Mouse (Mus musculus) small intestine, adult 2 months (tissue): ENCODE data around the gene Fam131c. TPM values are rescaled to one million over a fixed set of nuclear protein-coding genes. Genes with fewer than 3 reads are reported as not detected.

Experiments
- H3K27ac ChIP-seq: fragments of 200-500 bp; 2 replicates; pipeline ENCODE4 v1.5.1; 2012; ENCODE audit warnings: low read depth, low read length, control low read depth, inconsistent platforms; ENCODE audit not compliant: insufficient read depth
- H3K27me3 ChIP-seq: fragments of 200-500 bp; 2 replicates; pipeline ENCODE4 v1.6.1; 2012; ENCODE audit warnings: mild to moderate bottlenecking, moderate library complexity, low read length, inconsistent platforms; ENCODE audit not compliant: control insufficient read depth, insufficient read depth
- H3K36me3 ChIP-seq: fragments of 200-500 bp; 2 replicates; pipeline ENCODE4 v1.6.1; 2012; ENCODE audit warnings: mild to moderate bottlenecking, low read length, control low read depth, inconsistent platforms; ENCODE audit not compliant: control insufficient read depth, insufficient read depth
- H3K4me1 ChIP-seq: fragments of 200-500 bp; 2 replicates; pipeline ENCODE4 v1.6.1; 2012; ENCODE audit warnings: low read length, inconsistent platforms, mixed read lengths; ENCODE audit not compliant: control insufficient read depth, insufficient read depth, insufficient read length
- H3K4me3 ChIP-seq: fragments of 200-500 bp; 2 replicates; pipeline ENCODE4 v1.5.1; 2012; ENCODE audit warnings: low read depth, mild to moderate bottlenecking, control low read depth, inconsistent platforms, low read length, moderate library complexity
- CTCF ChIP-seq: fragments of 200-500 bp; IDR thresholded peaks from 2 replicates; pipeline ENCODE4 v1.5.1; 2012; ENCODE audit warnings: low read depth, mild to moderate bottlenecking, control low read depth, inconsistent platforms, low read length, moderate library complexity, mixed read lengths; ENCODE audit not compliant: insufficient replicate concordance, insufficient read length; ENCODE audit errors: extremely low read depth
- POLR2A ChIP-seq: fragments of 200-500 bp; IDR thresholded peaks from 2 replicates; pipeline ENCODE4 v1.6.1; 2012; ENCODE audit warnings: low read depth, mild to moderate bottlenecking, control low read depth, inconsistent platforms, low read length, moderate library complexity
- WGBS: fragments of 180-500 bp; shearing (Covaris S2); methylation state at CpG from one replicate; pipeline ENCODE4 v1.1.7; 2018; 5-methylcytosine and 5-hydroxymethylcytosine counted together
- polyA plus RNA-seq: library from polyadenylated mRNA; depleted of rRNA; stranded (reverse); fragments of >200 nt; gene quantifications from 2 replicates; pipeline ENCODE4 v1.2.3, GENCODE M21; 2012

Gene Fam131c
- polyA plus RNA-seq, 1 experiment = 1.8 TPM

DNA sequence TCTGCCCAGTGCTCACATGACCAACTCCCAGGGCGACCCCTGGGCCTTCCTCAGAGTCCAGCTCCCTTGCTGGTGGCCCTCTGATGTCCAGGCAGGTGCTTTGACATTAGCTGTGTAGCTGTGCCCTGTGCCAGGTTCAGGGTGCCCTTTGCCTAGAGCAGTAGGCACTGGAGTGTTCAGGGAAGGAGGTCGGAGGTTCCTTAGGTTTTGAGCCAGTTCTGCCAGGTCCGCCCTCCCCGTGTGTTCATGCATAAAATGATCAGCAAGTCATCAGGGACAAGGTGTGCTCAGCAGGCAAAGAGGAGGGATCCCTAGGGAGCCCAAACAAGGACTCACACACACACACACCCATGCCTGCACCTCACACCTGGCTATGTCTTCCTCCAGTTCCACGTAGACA is 15.0 kb upstream of the Fam131c start:
- 76% methylated on average over 5 of the region's 5 CpGs for WGBS

GRCm38 (mm10) chr4:141353868-141354267 is 14.2 kb upstream of the Fam131c start:
- no peaks in the 10 kb centered on the region for H3K36me3 ChIP-seq
- no peak overlapping the region for H3K27ac ChIP-seq
- H3K27me3 ChIP-seq = no peaks in the 10 kb centered on the region
- 35% methylated on average over 8 of the region's 8 CpGs for WGBS
- TF ChIP-seq POLR2A = no peak
- no peak for TF ChIP-seq CTCF
- H3K4me3 ChIP-seq = no peak overlapping the region
- H3K4me1 ChIP-seq = 0 out of 2 replicates have a peak, but pooled peaks cover 7% of the 10 kb centered on the region

More for the DNA sequence above, 15.0 kb upstream of the Fam131c start:
- TF ChIP-seq CTCF (no peak), POLR2A (no peak)
- Histone ChIP-seq H3K27ac (no peak overlapping the region), H3K4me3 (no peak overlapping the region), H3K36me3 (no peaks in the 10 kb centered on the region), H3K4me1 (0 out of 2 replicates have a peak, but pooled peaks cover 7% of the 10 kb centered on the region), H3K27me3 (no peaks in the 10 kb centered on the region)

GRCm38 (mm10) chr4:141357811-141358210 is 10.2 kb upstream of the Fam131c start:
- no peak for TF ChIP-seq CTCF
- no peak for TF ChIP-seq POLR2A
- no peak overlapping the region for H3K27ac ChIP-seq
- no peak overlapping the region for H3K4me3 ChIP-seq
- H3K4me1 ChIP-seq = peaks cover 10% of the 10 kb centered on the region
- H3K27me3 ChIP-seq = no peaks in the 10 kb centered on the region
- H3K36me3 ChIP-seq = no peaks in the 10 kb centered on the region

GRCm38 (mm10) chr4:141359222-141359621 is 8.8 kb upstream of the Fam131c start:
- Histone ChIP-seq H3K4me3 (no peak overlapping the region), H3K36me3 (no peaks in the 10 kb centered on the region), H3K27ac (no peak overlapping the region), H3K27me3 (no peaks in the 10 kb centered on the region), H3K4me1 (peaks cover 4% of the 10 kb centered on the region)
- WGBS = 92% methylated on average over 6 of the region's 6 CpGs
- TF ChIP-seq CTCF (no peak), POLR2A (no peak)

- Histone ChIP-seq H3K27me3 (no peaks in the 10 kb centered on the region), H3K4me3 (no peak overlapping the region), H3K27ac (no peak overlapping the region), H3K4me1 (peaks cover 4% of the 10 kb centered on the region), H3K36me3 (no peaks in the 10 kb centered on the region)
- WGBS = 48% methylated on average over 7 of the region's 7 CpGs
- TF ChIP-seq POLR2A = no peak
- peak; percentile 74; the same call in 1 of the 2 replicates for TF ChIP-seq CTCF
These were observed 7.2 kb upstream of the Fam131c start for GRCm38 (mm10) chr4:141360846-141361245.

GRCm38 (mm10) chr4:141362937-141363548 is 5.0 kb upstream of the Fam131c start:
- WGBS = 28% methylated on average over 11 of the region's 11 CpGs
- Histone ChIP-seq H3K27me3 (peaks cover 2% of the 10 kb centered on the region; the same call in 1 of the 2 replicates), H3K4me1 (peaks cover 4% of the 10 kb centered on the region), H3K27ac (no peak overlapping the region), H3K4me3 (no peak overlapping the region), H3K36me3 (no peaks in the 10 kb centered on the region)
- no peak for TF ChIP-seq POLR2A
- peak; percentile 74; the same call in 1 of the 2 replicates for TF ChIP-seq CTCF

GRCm38 (mm10) chr4:141365126-141365525 is 2.9 kb upstream of the Fam131c start:
- WGBS = 71% methylated on average over 8 of the region's 8 CpGs
- no peak overlapping the region for H3K4me3 ChIP-seq
- H3K27ac ChIP-seq = no peak overlapping the region
- H3K36me3 ChIP-seq = no peaks in the 10 kb centered on the region
- H3K27me3 ChIP-seq = peaks cover 9% of the 10 kb centered on the region
- TF ChIP-seq POLR2A (no peak), CTCF (no peak)
- H3K4me1 ChIP-seq = peaks cover 6% of the 10 kb centered on the region

DNA sequence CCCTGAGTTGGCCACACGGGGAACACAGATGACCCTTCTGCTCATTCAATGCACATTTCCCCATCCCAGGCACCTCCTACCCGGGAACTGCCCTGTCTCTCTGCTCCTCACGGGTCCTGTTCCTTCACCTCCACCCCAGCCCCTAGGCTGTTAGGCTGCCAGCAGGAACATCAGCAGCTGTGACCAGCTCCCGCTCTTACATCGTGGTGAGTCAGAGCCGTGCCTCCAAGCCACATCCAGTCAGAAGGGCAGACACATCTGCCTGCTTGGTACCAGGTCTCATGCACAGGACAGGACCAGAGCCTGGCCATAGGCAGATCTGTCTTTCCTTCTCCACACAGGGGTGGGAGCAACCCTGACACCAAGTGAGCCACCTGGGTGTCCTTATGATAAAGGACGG is 2.1 kb upstream of the Fam131c start:
- Histone ChIP-seq H3K36me3 (no peaks in the 10 kb centered on the region), H3K4me3 (no peak overlapping the region), H3K4me1 (peaks cover 6% of the 10 kb centered on the region), H3K27me3 (peaks cover 9% of the 10 kb centered on the region), H3K27ac (no peak overlapping the region)
- 74% methylated on average over 7 of the region's 7 CpGs for WGBS
- TF ChIP-seq POLR2A = no peak
- no peak for TF ChIP-seq CTCF
